Mouse (Mus musculus): ENCODE measurements around the gene Ss18l2. TPM values are rescaled to one million over a fixed set of nuclear protein-coding genes. Genes with fewer than 3 reads are reported as not detected.
A peak's percentile ranks its signal among the peaks of the same experiment; 100 is the strongest.

Gene Ss18l2
- polyA plus RNA-seq (2016; fragmentation: Nextera tagmentation; extraction: Ambion mirVana), result 77.5 and 89.3 TPM in 2 replicates

DNA sequence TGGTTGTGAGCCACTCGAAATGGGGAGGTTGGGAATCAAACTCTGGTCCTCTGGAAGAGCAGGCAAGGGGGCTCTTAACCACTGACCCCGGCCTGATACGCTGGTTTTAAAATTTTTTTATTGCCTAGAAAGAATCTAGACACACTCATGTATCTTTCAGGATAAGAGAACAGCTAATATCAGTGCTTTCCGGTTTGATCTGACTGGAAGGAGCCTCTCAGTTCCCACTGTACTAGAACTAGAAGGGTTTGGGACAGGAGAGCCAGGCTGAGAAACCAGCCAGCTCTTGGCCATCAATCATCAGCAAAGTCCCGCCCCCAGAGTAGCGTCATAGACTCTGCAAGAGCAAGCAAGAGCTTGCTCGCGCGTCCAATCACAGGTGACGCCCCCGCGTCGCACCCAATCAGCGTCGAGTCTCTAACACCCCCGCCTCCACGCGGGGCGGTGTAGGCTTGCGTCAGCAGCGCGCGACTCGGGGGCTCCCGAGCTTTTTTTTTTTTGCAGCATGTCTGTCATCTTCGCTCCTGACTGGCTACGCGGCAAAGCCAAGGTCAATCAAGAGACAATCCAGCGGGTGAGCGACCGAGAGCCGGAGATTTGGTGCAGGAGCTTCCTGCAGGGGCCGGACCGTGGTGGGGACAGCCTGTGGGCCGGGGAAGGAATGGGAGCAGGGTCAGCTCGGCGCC is at the start of gene Ss18l2:
Ss18l2 (plus strand) TSS at position 432 of the 686 bp plus-strand sequence.
- peak; percentile 94 for ATAC-seq
- peak within 1 kb of the TSS; percentile 84 for H3K4me2 ChIP-seq
- WGBS (ENCODE audit: insufficient replicate concordance), result 4% methylated on average over 37 of the region's 37 CpGs
- peaks cover 66% of the 10 kb centered on the region for H3K4me1 ChIP-seq
- H3K27ac ChIP-seq, result peak within 1 kb of the TSS; percentile 94
- H3K4me3 ChIP-seq, result peak within 1 kb of the TSS; percentile 93
- peak within 1 kb of the TSS; percentile 89 for H3K9ac ChIP-seq
- peaks cover 24% of the 10 kb centered on the region for H3K36me3 ChIP-seq
- H3K27me3 ChIP-seq (replicated peaks), result no peaks in the 10 kb centered on the region
- no peaks in the 10 kb centered on the region for H3K9me3 ChIP-seq (replicated peaks)

DNA sequence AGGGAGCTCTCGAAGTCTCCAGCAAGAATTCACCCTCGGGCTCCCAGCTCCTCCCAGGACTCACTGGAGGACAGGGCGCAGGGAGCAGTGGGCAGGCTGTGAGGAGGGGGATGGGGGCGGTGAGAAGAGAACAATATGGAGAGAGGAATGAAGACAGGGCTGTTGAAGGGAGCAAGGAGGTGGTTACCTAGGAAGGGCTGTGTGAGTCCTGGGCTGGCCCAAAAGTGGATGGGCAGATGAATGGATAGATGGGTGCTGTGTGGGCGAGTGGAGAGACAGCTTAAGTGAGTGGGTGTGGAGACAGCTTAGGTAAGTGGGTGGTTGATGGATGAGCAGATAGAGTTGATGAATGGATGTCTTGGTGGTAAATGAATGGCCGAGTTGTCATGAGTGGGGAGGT is 46.7 kb upstream of the Ss18l2 start:
- Histone ChIP-seq H3K36me3 (no peaks in the 10 kb centered on the region), H3K27me3 (replicated peaks) (peaks cover 85% of the 10 kb centered on the region), H3K9me3 (replicated peaks) (no peaks in the 10 kb centered on the region), H3K4me1 (no peaks in the 10 kb centered on the region), H3K4me3 (no peak overlapping the region), H3K9ac (no peak overlapping the region), H3K27ac (no peak overlapping the region), H3K4me2 (no peak overlapping the region)
- WGBS (ENCODE audit: insufficient replicate concordance), result 54% methylated on average over 6 of the region's 6 CpGs
- no peak for ATAC-seq

- no peak overlapping the region for H3K4me2 ChIP-seq
- 61% methylated on average over 5 of the region's 5 CpGs for WGBS (ENCODE audit: insufficient replicate concordance)
- H3K27ac ChIP-seq, result no peak overlapping the region
- no peak overlapping the region for H3K4me3 ChIP-seq
- H3K27me3 ChIP-seq (replicated peaks), result peaks cover 85% of the 10 kb centered on the region
- 0 out of 2 replicates have a peak, but pooled peaks cover 1% of the 10 kb centered on the region for H3K4me1 ChIP-seq
- no peaks in the 10 kb centered on the region for H3K9me3 ChIP-seq (replicated peaks)
- no peak overlapping the region for H3K9ac ChIP-seq
- H3K36me3 ChIP-seq, result no peaks in the 10 kb centered on the region
- no peak for ATAC-seq
These were observed 46.0 kb upstream of the Ss18l2 start for GRCm38 (mm10) chr9:121664104-121664503.

DNA sequence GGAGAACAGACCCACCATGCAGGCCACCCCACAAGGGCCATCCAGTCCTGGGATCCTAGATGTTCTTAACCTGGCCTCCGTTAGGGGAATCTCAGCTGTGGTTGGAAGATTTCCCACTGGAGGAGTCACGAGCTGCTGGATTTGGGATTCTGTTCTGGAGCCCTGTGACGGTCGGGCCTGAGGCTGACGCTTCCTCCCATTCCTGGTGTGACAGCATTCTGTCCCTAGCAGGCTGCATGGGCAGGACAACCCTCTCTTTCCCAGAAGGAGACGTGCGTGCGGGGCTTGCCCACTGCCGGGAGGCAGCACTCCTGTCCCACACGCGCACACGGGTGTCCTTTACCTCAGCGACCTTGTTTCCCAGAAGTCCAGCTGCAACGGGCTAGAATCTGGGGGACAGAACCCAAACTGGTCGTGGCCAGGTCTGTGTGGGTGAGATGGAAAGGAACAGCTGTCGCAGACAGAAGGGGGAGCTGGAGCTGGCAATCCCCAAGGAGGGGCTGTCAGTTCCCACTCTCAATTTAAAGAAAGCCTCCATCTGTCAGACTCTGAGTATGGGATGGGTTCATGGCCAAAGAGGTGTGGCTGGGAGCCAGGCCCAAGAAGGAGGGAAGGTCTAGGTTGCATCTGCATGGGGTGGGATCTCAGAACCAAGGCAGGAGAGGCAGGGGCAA is 43.0 kb upstream of the Ss18l2 start:
- no peak overlapping the region for H3K4me2 ChIP-seq
- ATAC-seq, result no peak
- H3K4me1 ChIP-seq, result peaks cover 24% of the 10 kb centered on the region
- H3K27ac ChIP-seq, result no peak overlapping the region
- 69% methylated on average over 16 of the region's 16 CpGs for WGBS (ENCODE audit: insufficient replicate concordance)
- H3K27me3 ChIP-seq (replicated peaks), result peaks cover 82% of the 10 kb centered on the region
- no peaks in the 10 kb centered on the region for H3K9me3 ChIP-seq (replicated peaks)
- no peak overlapping the region for H3K4me3 ChIP-seq
- H3K36me3 ChIP-seq, result no peaks in the 10 kb centered on the region
- no peak overlapping the region for H3K9ac ChIP-seq

GRCm38 (mm10) chr9:121667822-121668221 is 42.3 kb upstream of the Ss18l2 start:
- Histone ChIP-seq H3K27ac (no peak overlapping the region), H3K4me2 (no peak overlapping the region), H3K36me3 (no peaks in the 10 kb centered on the region), H3K9ac (no peak overlapping the region), H3K4me3 (no peak overlapping the region), H3K4me1 (peaks cover 31% of the 10 kb centered on the region), H3K27me3 (replicated peaks) (peaks cover 82% of the 10 kb centered on the region), H3K9me3 (replicated peaks) (no peaks in the 10 kb centered on the region)
- 51% methylated on average over 11 of the region's 11 CpGs for WGBS (ENCODE audit: insufficient replicate concordance)
- ATAC-seq, result no peak

- Histone ChIP-seq H3K36me3 (no peaks in the 10 kb centered on the region), H3K4me3 (peak overlapping the region; percentile 23), H3K9ac (no peak overlapping the region), H3K9me3 (replicated peaks) (no peaks in the 10 kb centered on the region), H3K4me1 (peaks cover 34% of the 10 kb centered on the region), H3K27me3 (replicated peaks) (peaks cover 68% of the 10 kb centered on the region), H3K27ac (no peak overlapping the region), H3K4me2 (peak overlapping the region; percentile 59)
- ATAC-seq, result no peak
- WGBS (ENCODE audit: insufficient replicate concordance), result under 1% methylated on average over 28 of the region's 28 CpGs
These were observed 40.8 kb upstream of the Ss18l2 start for GRCm38 (mm10) chr9:121669348-121669791.

- ATAC-seq, result no peak
- Histone ChIP-seq H3K4me3 (no peak overlapping the region), H3K36me3 (no peaks in the 10 kb centered on the region), H3K4me2 (no peak overlapping the region), H3K4me1 (peaks cover 37% of the 10 kb centered on the region), H3K9ac (no peak overlapping the region), H3K27ac (no peak overlapping the region), H3K27me3 (replicated peaks) (peaks cover 49% of the 10 kb centered on the region), H3K9me3 (replicated peaks) (no peaks in the 10 kb centered on the region)
- 16% methylated on average over 7 of the region's 7 CpGs for WGBS (ENCODE audit: insufficient replicate concordance)
These were observed 38.8 kb upstream of the Ss18l2 start for GRCm38 (mm10) chr9:121671300-121671699.

GRCm38 (mm10) chr9:121672311-121672710 is 37.8 kb upstream of the Ss18l2 start:
- no peak overlapping the region for H3K4me3 ChIP-seq
- WGBS (ENCODE audit: insufficient replicate concordance), result 17% methylated on average over 5 of the region's 5 CpGs
- no peaks in the 10 kb centered on the region for H3K9me3 ChIP-seq (replicated peaks)
- peaks cover 39% of the 10 kb centered on the region for H3K27me3 ChIP-seq (replicated peaks)
- H3K36me3 ChIP-seq, result no peaks in the 10 kb centered on the region
- H3K4me2 ChIP-seq, result no peak overlapping the region
- H3K4me1 ChIP-seq, result peaks cover 45% of the 10 kb centered on the region
- no peak overlapping the region for H3K9ac ChIP-seq
- H3K27ac ChIP-seq, result no peak overlapping the region
- no peak for ATAC-seq

DNA sequence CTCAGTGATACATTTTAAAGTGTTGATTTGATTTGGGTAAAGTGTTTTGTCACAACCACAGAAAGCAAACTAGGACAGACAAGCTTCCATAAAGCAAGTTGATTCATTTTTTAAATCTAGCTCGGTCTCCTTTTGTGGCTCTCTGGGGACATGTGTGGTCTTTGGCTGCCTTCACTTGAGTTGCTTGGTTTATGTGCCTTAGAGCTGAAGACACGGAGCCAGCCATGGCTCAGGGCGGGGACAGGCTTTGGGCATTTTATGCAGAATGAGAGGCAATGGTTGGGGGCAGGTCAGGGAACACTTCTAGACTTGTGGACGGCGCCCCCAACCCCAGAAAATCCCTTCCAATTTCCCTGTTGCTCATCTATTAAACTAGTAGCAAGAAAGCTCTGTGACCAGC is 36.4 kb upstream of the Ss18l2 start:
- Histone ChIP-seq H3K36me3 (no peaks in the 10 kb centered on the region), H3K27me3 (replicated peaks) (peaks cover 25% of the 10 kb centered on the region), H3K27ac (no peak overlapping the region), H3K4me2 (no peak overlapping the region), H3K4me3 (no peak overlapping the region), H3K4me1 (peaks cover 48% of the 10 kb centered on the region), H3K9me3 (replicated peaks) (no peaks in the 10 kb centered on the region), H3K9ac (no peak overlapping the region)
- 74% methylated on average over 5 of the region's 5 CpGs for WGBS (ENCODE audit: insufficient replicate concordance)
- no peak for ATAC-seq

- ATAC-seq, result no peak
- Histone ChIP-seq H3K36me3 (no peaks in the 10 kb centered on the region), H3K9ac (no peak overlapping the region), H3K27me3 (replicated peaks) (peaks cover 12% of the 10 kb centered on the region), H3K27ac (no peak overlapping the region), H3K9me3 (replicated peaks) (no peaks in the 10 kb centered on the region), H3K4me2 (no peak overlapping the region), H3K4me3 (no peak overlapping the region), H3K4me1 (peaks cover 37% of the 10 kb centered on the region)
- WGBS (ENCODE audit: insufficient replicate concordance), result 42% methylated on average over 9 of the region's 9 CpGs
These were observed 35.1 kb upstream of the Ss18l2 start for GRCm38 (mm10) chr9:121675011-121675410.

- ATAC-seq, result no peak
- 76% methylated on average over 2 of the region's 2 CpGs for WGBS (ENCODE audit: insufficient replicate concordance)
- H3K36me3 ChIP-seq, result no peaks in the 10 kb centered on the region
- H3K9me3 ChIP-seq (replicated peaks), result no peaks in the 10 kb centered on the region
- H3K4me2 ChIP-seq, result no peak overlapping the region
- H3K9ac ChIP-seq, result no peak overlapping the region
- H3K27me3 ChIP-seq (replicated peaks), result peaks cover 6% of the 10 kb centered on the region
- H3K4me1 ChIP-seq, result peaks cover 34% of the 10 kb centered on the region
- H3K4me3 ChIP-seq, result no peak overlapping the region
- H3K27ac ChIP-seq, result no peak overlapping the region
These were observed 34.6 kb upstream of the Ss18l2 start for GRCm38 (mm10) chr9:121675556-121675955.

- Histone ChIP-seq H3K9me3 (replicated peaks) (no peaks in the 10 kb centered on the region), H3K27me3 (replicated peaks) (no peaks in the 10 kb centered on the region; the same call in 1 of the 2 replicates), H3K9ac (no peak overlapping the region), H3K4me1 (peaks cover 24% of the 10 kb centered on the region), H3K4me2 (no peak overlapping the region), H3K36me3 (no peaks in the 10 kb centered on the region), H3K27ac (no peak overlapping the region), H3K4me3 (no peak overlapping the region)
- no peak for ATAC-seq
- 7% methylated on average over 4 of the region's 4 CpGs for WGBS (ENCODE audit: insufficient replicate concordance)
These were observed 33.1 kb upstream of the Ss18l2 start for GRCm38 (mm10) chr9:121677069-121677468.

Data from liver, embryonic 12.5 days (tissue).